Mouse (Mus musculus) brain, embryonic 14.5 days (tissue): ENCODE data around the gene Tbc1d30.

ENCODE experiments used
- CTCF ChIP-seq: fragments of 200-500 bp; IDR thresholded peaks from 2 replicates; pipeline ENCODE4 v1.5.1; 2012; ENCODE audit warnings: inconsistent platforms, mild to moderate bottlenecking, moderate library complexity, borderline replicate concordance; ENCODE audit not compliant: insufficient read depth, insufficient read length; ENCODE audit errors: extremely low read depth
- POLR2A ChIP-seq: fragments of 200-500 bp; IDR thresholded peaks from 2 replicates; pipeline ENCODE4 v1.6.1; 2012; ENCODE audit warnings: mild to moderate bottlenecking, inconsistent platforms, borderline replicate concordance; ENCODE audit not compliant: poor library complexity, insufficient read depth, insufficient read length, severe bottlenecking; ENCODE audit errors: extremely low read depth

GRCm38 (mm10) chr10:121330940-121331339 is 20.1 kb downstream of the Tbc1d30 start:
- no peak for TF ChIP-seq POLR2A
- peak; percentile 89 for TF ChIP-seq CTCF
